9 mouse cellular contexts compared by ENCODE assay signal in genomic region chr11:69855347-69855746, GRCm38 (mm10). TPM values are rescaled to one million over a fixed set of nuclear protein-coding genes. Genes with fewer than 3 reads are reported as not detected.
DNase-seq lines count a peak whose midpoint lies in the region; ATAC-seq and TF ChIP-seq lines count a peak whose summit lies in the region.
"Had no signal": no experiment of that assay in that cellular context is flagged by ENCODE, and none has a peak within 500 bp of the region (broad histone marks: within the 10 kb centered on the region; RNA-seq: fewer than 3 reads in every experiment).

No protein-coding gene starts in this region.

- no peaks in the 10 kb centered on the region for H3K9me3 ChIP-seq in lung, postnatal 0 days (ENCODE audit: low read length)
- no peaks in the 10 kb centered on the region for H3K9me3 ChIP-seq in limb, embryonic 14.5 days (ENCODE audit: control insufficient read depth, low read length)
- H3K9me3 ChIP-seq in neural tube, embryonic 14.5 days (ENCODE audit: control insufficient read depth, low read length): no peaks in the 10 kb centered on the region

- DNase-seq in lung, postnatal 0 days (ENCODE audit: low spot score): no peak
- no peak for DNase-seq in lung, postnatal 25 days (ENCODE audit: low spot score)
- DNase-seq in cerebellum, adult 8-10 months: peak; percentile 47
- no peak for DNase-seq in limb, embryonic 14.5 days (ENCODE audit: low spot score)
- DNase-seq in c-Kit-positive CD71-positive TER-119-positive erythroid progenitor cells, embryonic 14.5 days (ENCODE audit: low spot score): no peak

- H3K27me3 ChIP-seq in lung, postnatal 0 days (replicated peaks; ENCODE audit: insufficient read depth, low read length): no peaks in the 10 kb centered on the region
- H3K27me3 ChIP-seq in limb, embryonic 14.5 days (ENCODE audit: control insufficient read depth, insufficient read depth, low read length): 0 out of 2 replicates have a peak, but pooled peaks cover 15% of the 10 kb centered on the region
- peaks cover 10% of the 10 kb centered on the region; the same call in 1 of the 2 replicates for H3K27me3 ChIP-seq in neural tube, embryonic 14.5 days (ENCODE audit: control insufficient read depth, insufficient read depth, low read length)

- H3K27ac ChIP-seq in lung, postnatal 0 days (ENCODE audit: low read length): no peak overlapping the region
- H3K27ac ChIP-seq in limb, embryonic 14.5 days (replicated peaks; ENCODE audit: low read depth, low read length): no peak overlapping the region
- H3K27ac ChIP-seq in neural tube, embryonic 14.5 days (ENCODE audit: low read depth, low read length): no peak overlapping the region

- 0 out of 2 replicates have a peak, but pooled peaks cover 3% of the 10 kb centered on the region for H3K4me1 ChIP-seq in lung, postnatal 0 days (ENCODE audit: insufficient read depth, low read depth, low read length)
- no peaks in the 10 kb centered on the region for H3K4me1 ChIP-seq in limb, embryonic 14.5 days (ENCODE audit: control insufficient read depth, insufficient read depth, low read length)
- 0 out of 2 replicates have a peak, but pooled peaks cover 2% of the 10 kb centered on the region for H3K4me1 ChIP-seq in neural tube, embryonic 14.5 days (ENCODE audit: control insufficient read depth, insufficient read depth, low read length)

- ATAC-seq in lung, postnatal 0 days: peak; percentile 28
- peak; percentile 70 for ATAC-seq in granulocyte monocyte progenitor cell, adult 5-6 weeks (replicated peaks; ENCODE audit: poor library complexity, severe bottlenecking)
- peak; percentile 58 for ATAC-seq in limb, embryonic 14.5 days (ENCODE audit: low FRiP score, low read depth)
- ATAC-seq in neural tube, embryonic 14.5 days (ENCODE audit: low read depth): peak; percentile 66; the same call in 1 of the 2 replicates
- ATAC-seq in activated CD4-positive, CD25-positive, alpha-beta regulatory T cell, adult 4 months: no peak

- TF ChIP-seq POLR2A in limb, embryonic 14.5 days (IDR thresholded peaks at IDR 0.05; ENCODE audit: borderline replicate concordance, extremely low read depth, insufficient read depth, insufficient read length): no peak

- no peak overlapping the region for H3K4me3 ChIP-seq in lung, postnatal 0 days (ENCODE audit: low read depth, low read length)
- H3K4me3 ChIP-seq in limb, embryonic 14.5 days (replicated peaks; ENCODE audit: low read length): no peak overlapping the region
- H3K4me3 ChIP-seq in neural tube, embryonic 14.5 days (ENCODE audit: low read depth, low read length): no peak overlapping the region

- no peak overlapping the region for H3K4me2 ChIP-seq in lung, postnatal 0 days (replicated peaks; ENCODE audit: low read depth, low read length)
- no peak overlapping the region for H3K4me2 ChIP-seq in limb, embryonic 14.5 days (replicated peaks; ENCODE audit: low read depth, low read length, severe bottlenecking)
- H3K4me2 ChIP-seq in neural tube, embryonic 14.5 days (ENCODE audit: low read depth, low read length): no peak overlapping the region

- 37% methylated on average over 16 of the region's 16 CpGs for WGBS in lung, postnatal 0 days
- 13% methylated on average over 16 of the region's 16 CpGs for WGBS in limb, embryonic 14.5 days
- 24% methylated on average over 16 of the region's 16 CpGs for WGBS in neural tube, embryonic 14.5 days

- TF ChIP-seq EP300 in lung, postnatal 0 days (IDR thresholded peaks at IDR 0.05): no peak

- H3K9ac ChIP-seq in lung, postnatal 0 days (replicated peaks; ENCODE audit: low read depth): no peak overlapping the region
- H3K9ac ChIP-seq in limb, embryonic 14.5 days (ENCODE audit: low read depth, low read length, severe bottlenecking): no peak overlapping the region
- no peak overlapping the region for H3K9ac ChIP-seq in neural tube, embryonic 14.5 days (replicated peaks; ENCODE audit: low read depth, low read length)

- peaks cover 14% of the 10 kb centered on the region for H3K36me3 ChIP-seq in lung, postnatal 0 days (ENCODE audit: insufficient read depth, low read length)
- peaks cover 18% of the 10 kb centered on the region for H3K36me3 ChIP-seq in limb, embryonic 14.5 days (ENCODE audit: control insufficient read depth, insufficient read depth, low read length)
- peaks cover 8% of the 10 kb centered on the region; the same call in 1 of the 2 replicates for H3K36me3 ChIP-seq in neural tube, embryonic 14.5 days (ENCODE audit: control insufficient read depth, insufficient read depth, low read length)

- TF ChIP-seq CTCF in lung, postnatal 0 days (IDR thresholded peaks at IDR 0.05): peak; percentile 66

RNA-seq across cellular contexts. Expression of gene Tnk1, which starts 3.2 kb away (rescaled TPM):
- polyA plus RNA-seq in lung, postnatal 0 days (2015; fragmentation: Nextera tagmentation; extraction: Ambion mirVana): 6.1 and 7.6 TPM in 2 replicates
- 0.60 TPM in 1 of 2 replicates, not detected in the other for total RNA-seq in granulocyte monocyte progenitor cell, adult 5-6 weeks (2014; fragmentation: Nextera tagmentation)
- not detected in 2 replicates for total RNA-seq in granulocyte monocyte progenitor cell, adult 5-6 weeks (2017)
- 2.8 TPM in 2 replicates for polyA plus RNA-seq in limb, embryonic 14.5 days (2012; rRNA removed)
- polyA plus RNA-seq in limb, embryonic 14.5 days (2014; fragmentation: Nextera tagmentation; extraction: Ambion mirVana): 3.2 and 3.3 TPM in 2 replicates
- polyA plus RNA-seq in neural tube, embryonic 14.5 days (2014; fragmentation: Nextera tagmentation; extraction: Ambion mirVana): 0.28 TPM in 1 of 2 replicates, not detected in the other
- polyA plus RNA-seq in activated CD4-positive, CD25-positive, alpha-beta regulatory T cell, adult 4 months (2017; shearing (Covaris generic)): not detected

RNA-seq across cellular contexts. Expression of gene Plscr3, which starts 9.2 kb away (rescaled TPM):
- 107 and 114 TPM in 2 replicates for polyA plus RNA-seq in lung, postnatal 0 days (2015; fragmentation: Nextera tagmentation; extraction: Ambion mirVana)
- 108 and 109 TPM in 2 replicates for total RNA-seq in granulocyte monocyte progenitor cell, adult 5-6 weeks (2014; fragmentation: Nextera tagmentation)
- total RNA-seq in granulocyte monocyte progenitor cell, adult 5-6 weeks (2017): 24.9 and 25.2 TPM in 2 replicates
- 190 and 214 TPM in 2 replicates for polyA plus RNA-seq in limb, embryonic 14.5 days (2012; rRNA removed)
- 137 and 140 TPM in 2 replicates for polyA plus RNA-seq in limb, embryonic 14.5 days (2014; fragmentation: Nextera tagmentation; extraction: Ambion mirVana)
- 36.3 and 51.8 TPM in 2 replicates for polyA plus RNA-seq in neural tube, embryonic 14.5 days (2014; fragmentation: Nextera tagmentation; extraction: Ambion mirVana)
- polyA plus RNA-seq in activated CD4-positive, CD25-positive, alpha-beta regulatory T cell, adult 4 months (2017; shearing (Covaris generic)): 10 to 100 TPM; 15.4 to 17.5 TPM

RNA-seq across cellular contexts. Expression of gene Tmem256, which starts 17.0 kb away (rescaled TPM):
- polyA plus RNA-seq in lung, postnatal 0 days (2015; fragmentation: Nextera tagmentation; extraction: Ambion mirVana): 365 and 395 TPM in 2 replicates
- total RNA-seq in granulocyte monocyte progenitor cell, adult 5-6 weeks (2014; fragmentation: Nextera tagmentation): 294 and 359 TPM in 2 replicates
- total RNA-seq in granulocyte monocyte progenitor cell, adult 5-6 weeks (2017): 118 and 164 TPM in 2 replicates
- polyA plus RNA-seq in limb, embryonic 14.5 days (2012; rRNA removed): 240 and 292 TPM in 2 replicates
- 368 and 382 TPM in 2 replicates for polyA plus RNA-seq in limb, embryonic 14.5 days (2014; fragmentation: Nextera tagmentation; extraction: Ambion mirVana)
- 306 and 377 TPM in 2 replicates for polyA plus RNA-seq in neural tube, embryonic 14.5 days (2014; fragmentation: Nextera tagmentation; extraction: Ambion mirVana)
- polyA plus RNA-seq in activated CD4-positive, CD25-positive, alpha-beta regulatory T cell, adult 4 months (2017; shearing (Covaris generic)): 100 to 1,000 TPM; 127 to 138 TPM

RNA-seq across cellular contexts. Expression of gene Nlgn2, which starts 17.8 kb away (rescaled TPM):
- polyA plus RNA-seq in lung, postnatal 0 days (2015; fragmentation: Nextera tagmentation; extraction: Ambion mirVana): 2.9 and 3.9 TPM in 2 replicates
- total RNA-seq in granulocyte monocyte progenitor cell, adult 5-6 weeks (2014; fragmentation: Nextera tagmentation): 13.5 and 33.1 TPM in 2 replicates
- total RNA-seq in granulocyte monocyte progenitor cell, adult 5-6 weeks (2017): 4.0 and 7.4 TPM in 2 replicates
- polyA plus RNA-seq in limb, embryonic 14.5 days (2012; rRNA removed): 96.0 and 123 TPM in 2 replicates
- 11.1 and 13.4 TPM in 2 replicates for polyA plus RNA-seq in limb, embryonic 14.5 days (2014; fragmentation: Nextera tagmentation; extraction: Ambion mirVana)
- 24.2 and 31.3 TPM in 2 replicates for polyA plus RNA-seq in neural tube, embryonic 14.5 days (2014; fragmentation: Nextera tagmentation; extraction: Ambion mirVana)
- under 1 TPM; 0.59 to 0.66 TPM for polyA plus RNA-seq in activated CD4-positive, CD25-positive, alpha-beta regulatory T cell, adult 4 months (2017; shearing (Covaris generic))

RNA-seq across cellular contexts. Expression of gene Tmem95, which starts 22.5 kb away (rescaled TPM):
- polyA plus RNA-seq in lung, postnatal 0 days (2015; fragmentation: Nextera tagmentation; extraction: Ambion mirVana): not detected in 2 replicates
- total RNA-seq in granulocyte monocyte progenitor cell, adult 5-6 weeks (2014; fragmentation: Nextera tagmentation): not detected in 2 replicates
- total RNA-seq in granulocyte monocyte progenitor cell, adult 5-6 weeks (2017): not detected in 2 replicates
- not detected in 2 replicates for polyA plus RNA-seq in limb, embryonic 14.5 days (2012; rRNA removed)
- polyA plus RNA-seq in limb, embryonic 14.5 days (2014; fragmentation: Nextera tagmentation; extraction: Ambion mirVana): not detected in 2 replicates
- not detected in 2 replicates for polyA plus RNA-seq in neural tube, embryonic 14.5 days (2014; fragmentation: Nextera tagmentation; extraction: Ambion mirVana)
- polyA plus RNA-seq in activated CD4-positive, CD25-positive, alpha-beta regulatory T cell, adult 4 months (2017; shearing (Covaris generic)): not detected
- polyA plus RNA-seq: embryonic facial prominence, embryonic 14.5 days had no signal
